Mouse (Mus musculus) ZHBTc4 (cell line): Measurements from ENCODE around the gene Fbxl5.

ENCODE experiments used
- DNase-seq: peaks from one replicate; pipeline ENCODE4 v3.0.0-alpha.2; 2011; ENCODE audit warnings: low read depth, low spot score

Fbxl5 gene

DNA sequence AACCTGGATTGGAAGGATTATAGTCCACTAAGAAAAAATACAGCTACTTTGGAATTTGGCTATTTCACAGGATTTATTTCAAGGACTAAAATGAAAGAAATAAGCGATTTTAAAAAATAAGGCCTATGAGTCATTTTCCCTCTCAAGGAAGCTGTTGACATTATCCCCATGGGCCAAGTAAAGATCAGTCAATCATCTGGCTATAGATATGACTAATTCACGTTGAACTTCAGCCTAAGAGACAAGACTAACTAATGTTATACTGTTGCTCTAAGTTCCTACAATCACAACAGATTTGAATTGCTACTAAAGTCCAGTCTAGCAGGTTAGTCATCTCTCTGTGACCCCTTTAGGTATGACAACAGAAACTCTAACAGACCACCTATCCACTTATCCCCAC is 37.4 kb downstream of the Fbxl5 start:
- DNase-seq: no peak

GRCm38 (mm10) chr5:43781977-43782930 is 39.2 kb downstream of the Fbxl5 start:
- peak; percentile 84 for DNase-seq

DNA sequence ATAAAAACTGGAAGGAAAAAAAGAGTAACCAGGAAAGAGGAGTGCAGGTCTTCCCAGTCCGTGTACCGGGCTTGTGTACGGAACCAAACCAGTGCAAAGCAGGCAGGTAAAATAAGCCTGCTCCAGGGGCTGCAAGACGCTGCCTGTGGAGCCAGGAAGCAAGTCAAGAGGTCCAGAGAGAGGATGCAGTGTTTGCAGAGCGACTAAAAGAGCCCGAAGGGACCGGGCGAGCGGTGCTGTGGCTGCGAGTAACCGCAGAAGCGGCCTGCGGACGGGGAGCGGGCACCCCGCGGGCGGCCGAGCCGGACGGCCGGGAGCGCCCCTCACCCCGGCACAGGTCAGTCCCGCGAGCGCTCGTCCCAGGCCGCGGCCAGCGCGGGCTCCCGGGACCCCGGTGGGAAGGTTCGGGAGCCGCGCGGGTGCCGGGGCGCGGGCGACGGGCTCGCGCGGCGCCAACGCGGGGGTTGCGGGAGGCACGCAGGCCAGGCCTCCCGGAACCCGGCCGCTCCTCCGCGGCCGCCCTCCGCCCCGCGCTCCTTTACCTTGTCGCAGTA is 39.9 kb downstream of the Fbxl5 start:
- peak; percentile 61 for DNase-seq

GRCm38 (mm10) chr5:43778583-43778982 is 42.9 kb downstream of the Fbxl5 start:
- DNase-seq: no peak

DNA sequence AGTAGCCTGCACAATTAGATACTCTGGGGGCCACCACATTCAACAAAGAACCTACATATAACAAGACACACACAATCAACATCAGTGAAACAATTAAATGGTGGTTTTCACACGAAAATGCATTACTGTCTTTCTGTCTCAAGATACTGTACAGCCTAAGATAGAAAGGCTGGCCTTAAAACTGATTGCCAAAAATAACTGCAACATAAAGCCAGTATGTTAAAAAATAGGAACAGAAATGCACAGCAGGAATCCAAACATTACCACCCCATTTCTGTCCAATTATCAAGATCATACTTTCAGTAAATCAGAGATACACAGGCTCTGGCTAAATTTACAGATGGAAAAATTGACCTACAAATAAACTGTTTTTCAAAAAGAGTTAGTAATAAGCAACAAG is 44.4 kb downstream of the Fbxl5 start:
- no peak for DNase-seq

DNA sequence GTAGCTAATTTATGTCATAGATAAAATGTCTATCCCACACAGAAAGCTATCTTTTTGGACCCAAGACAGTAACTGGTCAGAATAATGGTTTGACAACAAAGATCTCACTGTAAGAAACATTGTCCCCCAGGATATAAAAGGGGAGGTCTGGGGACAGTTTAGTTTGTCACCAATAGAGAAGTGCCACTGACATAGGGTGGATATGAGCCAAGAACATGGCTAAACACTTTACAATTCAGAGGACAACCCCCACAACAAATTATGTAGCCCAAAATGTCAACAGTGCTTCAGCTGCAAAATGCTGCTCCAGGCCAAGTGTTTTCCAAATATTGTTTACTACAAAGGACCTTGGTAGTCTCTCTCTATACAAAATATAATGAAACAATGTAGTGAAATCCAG is 45.0 kb downstream of the Fbxl5 start:
- no peak for DNase-seq

DNA sequence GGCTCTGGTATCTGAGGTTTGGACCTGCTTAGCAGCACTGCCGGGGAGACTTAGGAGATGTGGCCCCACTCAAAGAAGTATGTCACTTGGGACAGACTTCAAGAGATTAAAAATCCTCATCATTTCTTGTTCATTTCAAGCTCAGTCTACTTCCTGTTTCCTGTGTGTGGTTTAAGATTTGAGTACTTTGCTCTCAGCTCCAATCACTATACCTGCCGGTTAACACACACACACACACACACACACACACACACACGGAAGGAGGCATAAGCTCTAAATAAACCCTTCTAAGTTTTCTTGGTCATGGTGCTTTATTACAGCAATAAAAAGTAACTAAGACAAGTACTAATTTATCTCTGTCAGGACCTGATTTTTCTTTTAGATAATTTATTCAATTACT is 49.9 kb downstream of the Fbxl5 start:
- DNase-seq: no peak

DNA sequence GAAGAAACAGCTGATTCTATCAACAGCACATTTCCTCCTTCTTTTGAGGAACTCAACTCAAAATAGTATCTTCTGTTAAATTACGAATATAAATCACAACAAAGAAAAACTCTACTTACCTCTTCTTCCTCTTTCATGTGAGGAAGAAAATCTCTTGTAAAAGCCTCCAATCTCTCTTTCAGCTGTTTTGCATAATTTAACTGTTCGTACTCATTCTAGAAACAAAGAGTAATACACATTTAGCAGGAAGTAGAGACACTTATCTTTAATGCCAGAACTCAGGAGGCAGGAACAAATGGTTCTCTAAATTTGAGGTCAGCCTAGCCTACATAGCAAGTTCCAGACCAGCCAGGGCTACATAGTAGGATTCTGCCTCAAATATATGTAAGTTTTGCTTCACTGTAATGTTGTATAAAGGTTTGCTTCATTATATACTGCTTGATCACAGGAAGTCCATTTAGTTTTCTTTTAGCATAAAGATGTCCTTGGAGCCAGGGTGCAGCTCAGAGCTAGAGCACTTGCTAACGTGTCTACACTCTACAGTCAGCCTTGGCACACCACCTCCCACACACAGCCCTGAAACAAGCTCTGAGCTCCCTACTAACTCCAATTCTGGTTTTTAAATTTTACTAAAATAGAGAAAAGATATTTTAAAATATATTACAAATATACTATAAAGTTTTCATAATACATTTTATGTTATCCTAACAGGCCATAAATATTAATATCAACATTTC is 50.7 kb downstream of the Fbxl5 start:
- no peak for DNase-seq

GRCm38 (mm10) chr5:43749092-43749491 is 72.3 kb downstream of the Fbxl5 start:
- DNase-seq: peak; percentile 41

- no peak for DNase-seq
These were observed 73.4 kb downstream of the Fbxl5 start for GRCm38 (mm10) chr5:43748039-43748438.

DNA sequence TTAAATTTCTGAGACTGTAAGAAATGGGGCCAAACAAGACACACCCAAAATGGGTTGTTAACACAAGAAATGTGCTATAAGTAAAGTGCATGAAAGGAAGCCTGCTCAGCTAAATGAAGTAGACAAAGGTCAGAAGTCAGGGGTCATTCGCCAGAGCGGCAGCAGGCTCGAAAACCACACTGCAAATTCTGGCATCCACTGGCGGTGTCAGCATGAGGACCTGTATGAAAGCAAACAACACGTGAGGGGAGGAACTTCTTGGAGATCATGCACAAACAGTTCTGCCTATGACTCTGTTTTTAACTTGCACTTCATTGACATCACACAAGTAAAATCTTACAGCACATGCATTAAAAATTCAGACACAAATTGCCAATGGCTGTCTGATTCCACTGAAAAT is 76.3 kb downstream of the Fbxl5 start:
- DNase-seq: peak; percentile 10

- no peak for DNase-seq
These were observed 77.3 kb downstream of the Fbxl5 start for GRCm38 (mm10) chr5:43744187-43744586.

GRCm38 (mm10) chr5:43732381-43732780 is 89.1 kb downstream of the Fbxl5 start:
- no peak for DNase-seq

DNA sequence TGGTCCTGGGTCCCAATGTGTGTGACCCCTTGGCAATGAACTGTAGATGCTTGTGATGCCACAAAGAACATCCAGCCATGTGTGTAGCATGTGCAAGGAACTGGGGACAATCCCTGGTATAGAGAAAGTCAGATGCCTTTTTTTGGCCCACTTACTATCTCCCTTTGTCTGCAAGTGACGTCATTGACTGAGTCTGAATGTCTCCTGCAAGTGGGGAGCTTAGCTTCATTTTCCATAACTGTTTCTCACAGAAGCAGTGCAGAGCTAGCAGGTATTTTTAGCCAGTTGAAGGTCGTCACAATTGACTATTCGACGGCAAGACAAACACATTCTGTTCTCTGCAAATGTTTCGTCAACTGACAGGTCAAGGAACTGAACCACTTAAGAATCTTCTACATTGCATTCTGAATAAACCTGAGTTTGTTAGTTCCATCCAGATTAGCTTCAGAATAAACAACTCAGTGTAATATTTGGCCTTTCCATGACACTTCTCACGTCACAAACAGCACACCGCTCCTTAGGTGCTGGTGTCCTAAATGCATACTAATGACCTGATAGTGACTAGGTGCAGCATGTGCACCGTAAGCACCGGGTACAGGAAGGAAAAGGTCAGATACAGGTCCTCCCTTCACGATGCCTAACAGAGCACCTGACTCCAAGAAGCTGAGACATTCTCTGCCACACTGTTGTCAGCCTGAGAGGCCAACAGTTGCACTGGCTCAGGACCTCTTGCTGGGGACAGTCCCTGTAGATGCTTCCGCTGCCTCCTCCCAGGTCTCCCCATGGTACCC is 92.9 kb downstream of the Fbxl5 start:
- no peak for DNase-seq

- DNase-seq: no peak
These were observed 97.6 kb downstream of the Fbxl5 start for GRCm38 (mm10) chr5:43723830-43724229.

GRCm38 (mm10) chr5:43722452-43722783 is 99.0 kb downstream of the Fbxl5 start:
- DNase-seq: no peak

- no peak for DNase-seq
These were observed 99.6 kb downstream of the Fbxl5 start for GRCm38 (mm10) chr5:43721538-43722451.

GRCm38 (mm10) chr5:43699240-43699639 is 122.2 kb downstream of the Fbxl5 start:
- no peak for DNase-seq

DNA sequence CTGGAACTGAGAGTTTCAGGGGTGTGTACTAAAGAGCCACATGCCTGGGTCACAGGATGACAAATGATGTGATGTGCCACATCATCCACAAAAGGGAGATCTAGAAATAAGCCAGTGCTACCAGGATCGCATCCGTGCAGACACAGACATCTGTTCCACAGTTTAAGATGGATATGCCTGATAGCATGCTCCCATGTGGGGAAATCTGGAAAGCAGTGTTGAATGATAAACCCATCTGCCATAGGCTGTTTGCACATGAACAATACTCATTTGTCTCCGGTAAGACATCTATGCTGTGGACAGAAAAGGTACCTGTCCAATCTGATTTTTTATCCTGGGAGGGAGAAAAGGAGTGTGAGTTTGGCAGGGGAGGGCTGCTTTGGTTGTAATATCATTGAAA is 124.3 kb downstream of the Fbxl5 start:
- no peak for DNase-seq
